Mouse (Mus musculus): ENCODE results near the gene Otud7b.

- no peak for TF ChIP-seq CTCF (conservative IDR thresholded peaks at IDR 0.05; ENCODE audit: low read length)
- TF ChIP-seq POU5F1 (IDR thresholded peaks at IDR 0.05; ENCODE audit: borderline replicate concordance, low read length) = no peak
These were observed 77.4 kb downstream of the Otud7b start for GRCm38 (mm10) chr3:96181510-96182381.

Data from E14TG2a.4 (cell line).